Mouse (Mus musculus) adrenal gland, adult 2 months (tissue): ENCODE results near the gene Ccnc. TPM values are rescaled to one million over a fixed set of nuclear protein-coding genes. Genes with fewer than 3 reads are reported as not detected.
A peak's percentile ranks its signal among the peaks of the same experiment; 100 is the strongest.

Experiments
- DNase-seq: peaks from one replicate; pipeline ENCODE4 v3.0.0; 2021
- long read RNA-seq: library from polyadenylated mRNA; stranded (forward); transcript quantifications from one replicate; pipeline ENCODE4 v2.0.0, GENCODE M21; 2021
- polyA plus RNA-seq: library from polyadenylated mRNA; depleted of rRNA; stranded (reverse); fragments of >200 nt; gene quantifications from 2 replicates; pipeline ENCODE4 v1.2.3, GENCODE M21; 2012; rRNA removed
- total RNA-seq, 2 experiments: library from RNA; stranded (reverse); gene quantifications; 2 replicates each; pipeline ENCODE4 v1.2.3; 2021

Gene Ccnc
- total RNA-seq (10 to 100 TPM; 18.5 to 26.9 TPM), polyA plus RNA-seq (2.4 and 2.7 TPM in 2 replicates)
- long read RNA-seq, transcript Ccnc-202 (12 exons, 3,365 nt): major isoform, 6 of 16 reads
- long read RNA-seq, partial matches to known transcripts: 2 of 16 reads
- long read RNA-seq, other reads (novel, unspliced or antisense): 4 of 16 reads

- peak; percentile 96 for DNase-seq
Observed at GRCm38 (mm10) chr4:21727615-21728165, at the start of gene Ccnc. Ccnc (plus strand) TSS chr4:21727701.

DNA sequence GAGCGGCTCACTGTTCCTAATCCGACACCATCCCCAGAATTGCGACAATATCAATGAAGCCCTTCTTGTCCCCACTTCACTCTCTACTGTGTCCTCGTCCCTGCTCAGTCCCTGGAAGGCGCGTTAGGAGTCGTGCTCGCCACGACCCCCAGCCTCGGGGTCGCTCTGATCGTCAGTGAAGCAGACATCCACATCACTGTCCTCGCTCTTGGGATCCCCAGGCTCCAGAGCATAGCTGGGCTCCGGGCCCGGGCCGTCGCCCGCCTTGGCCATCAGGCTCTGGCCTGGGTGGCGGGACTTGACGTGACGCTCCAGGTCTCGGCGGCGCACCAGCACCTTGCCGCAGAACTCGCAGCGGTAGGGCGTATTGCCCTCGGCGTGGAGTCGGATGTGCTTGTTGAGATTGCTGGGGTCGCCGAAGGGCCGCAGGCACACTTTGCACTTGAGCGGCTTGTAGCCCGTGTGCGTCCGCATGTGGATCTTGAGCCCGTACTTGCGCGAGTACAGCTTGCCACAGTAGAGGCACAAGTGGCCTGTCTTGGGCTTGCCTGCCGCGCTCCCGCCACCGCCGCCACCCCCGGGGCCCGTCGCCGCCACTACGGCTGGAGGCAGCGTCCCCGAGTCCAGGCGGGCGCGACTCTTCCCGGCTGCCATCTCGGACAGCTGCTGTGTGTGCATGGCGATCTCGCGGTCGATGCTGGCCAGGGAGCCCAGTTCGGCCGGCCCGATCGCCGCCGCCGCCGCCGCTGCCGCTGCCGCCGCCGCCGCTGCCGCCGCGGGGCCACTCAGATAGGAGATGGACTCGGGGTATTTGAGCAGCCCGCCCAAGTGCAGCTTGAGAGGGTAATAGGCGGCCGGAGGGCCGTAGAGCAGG, 49.2 kb upstream of the Ccnc start:
- DNase-seq: peak; percentile 11

- DNase-seq: peak; percentile 56
Observed at GRCm38 (mm10) chr4:21678975-21679623, 48.4 kb upstream of the Ccnc start.

GRCm38 (mm10) chr4:21679624-21680480, 47.6 kb upstream of the Ccnc start:
- DNase-seq: no peak

DNA sequence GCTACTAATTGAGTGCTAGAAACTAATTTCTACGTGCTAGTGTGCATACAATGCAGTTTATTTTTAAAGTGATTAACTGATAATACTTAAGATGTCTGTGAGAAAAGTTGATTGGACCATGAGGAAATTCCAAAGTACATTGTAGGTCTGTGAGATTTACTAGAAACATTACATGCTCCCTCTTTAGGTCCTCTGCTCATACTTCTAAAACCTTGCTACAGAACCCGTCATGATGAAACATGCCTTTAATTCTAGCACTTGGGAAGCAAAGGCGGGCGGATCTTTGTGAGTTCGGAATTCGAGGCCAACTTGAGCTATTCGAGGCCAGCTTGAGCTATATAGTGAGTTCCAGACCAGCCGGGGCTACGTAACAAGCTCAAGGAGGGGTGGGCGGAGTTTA, 46.5 kb upstream of the Ccnc start:
- DNase-seq: no peak

DNA sequence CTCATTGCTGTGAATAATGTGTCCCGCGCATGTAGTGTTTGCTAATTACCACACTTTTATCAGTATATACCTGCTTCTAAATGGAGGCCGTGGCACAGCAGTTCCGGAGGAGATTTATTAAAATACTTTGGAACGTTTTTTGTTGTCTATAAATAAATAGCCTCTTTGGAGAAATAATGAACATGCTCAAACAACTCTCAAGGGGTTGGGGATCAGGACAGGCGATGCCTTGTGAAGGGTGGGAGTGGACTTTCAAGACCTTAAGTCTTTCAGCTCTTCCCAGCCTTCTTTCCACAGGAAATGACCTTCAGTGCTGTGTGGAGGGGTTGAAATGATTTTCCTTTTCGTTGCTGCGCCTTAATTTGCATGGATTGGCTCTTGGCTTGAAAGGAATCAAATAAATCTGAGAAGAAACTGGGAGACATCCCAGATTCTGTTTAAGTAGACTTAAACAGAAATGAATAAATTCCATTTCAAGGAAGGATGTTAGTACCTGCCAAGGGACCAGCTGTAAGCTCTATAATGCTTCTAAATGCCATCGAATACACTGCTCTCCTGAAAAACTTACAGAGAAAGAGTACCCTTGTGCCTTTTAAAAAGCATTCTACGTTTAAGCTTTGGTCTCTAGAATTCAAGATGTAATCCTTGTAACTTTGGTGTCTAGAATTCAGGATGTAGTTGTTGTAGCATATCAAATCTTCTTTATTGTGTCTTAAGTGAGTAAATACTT, 44.9 kb upstream of the Ccnc start:
- no peak for DNase-seq

- DNase-seq: no peak
Observed at GRCm38 (mm10) chr4:21684341-21684970, 43.0 kb upstream of the Ccnc start.

DNA sequence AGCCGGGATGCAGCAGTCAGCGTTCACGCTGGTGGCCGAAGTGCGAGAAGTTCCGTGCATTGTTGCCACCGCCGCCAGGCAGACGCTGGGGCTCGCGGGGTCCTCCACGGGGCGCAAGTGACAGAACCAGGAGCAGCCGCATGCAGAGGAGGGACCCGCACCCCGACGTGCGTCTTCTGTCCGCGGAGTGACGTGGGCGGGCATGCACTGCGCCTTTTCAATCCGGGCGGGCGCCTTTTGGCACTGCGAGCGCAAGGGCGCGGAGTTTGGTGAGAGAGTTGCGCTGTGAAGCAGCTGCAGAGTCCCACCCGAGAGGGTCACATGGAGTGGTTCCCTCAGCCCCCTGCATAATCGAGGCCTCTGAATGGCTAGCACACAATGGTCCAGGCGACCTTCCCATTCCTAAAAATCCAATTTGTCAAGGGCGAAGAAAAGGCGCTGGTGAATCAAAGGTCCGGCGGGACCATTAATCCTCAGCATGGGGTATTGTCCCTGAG, 41.9 kb upstream of the Ccnc start, which contains the start of gene Prdm13:
Prdm13 (minus strand) TSS at position 369 of the 497 bp plus-strand sequence.
- DNase-seq: no peak

GRCm38 (mm10) chr4:21686416-21686815, 41.1 kb upstream of the Ccnc start:
- no peak for DNase-seq

DNA sequence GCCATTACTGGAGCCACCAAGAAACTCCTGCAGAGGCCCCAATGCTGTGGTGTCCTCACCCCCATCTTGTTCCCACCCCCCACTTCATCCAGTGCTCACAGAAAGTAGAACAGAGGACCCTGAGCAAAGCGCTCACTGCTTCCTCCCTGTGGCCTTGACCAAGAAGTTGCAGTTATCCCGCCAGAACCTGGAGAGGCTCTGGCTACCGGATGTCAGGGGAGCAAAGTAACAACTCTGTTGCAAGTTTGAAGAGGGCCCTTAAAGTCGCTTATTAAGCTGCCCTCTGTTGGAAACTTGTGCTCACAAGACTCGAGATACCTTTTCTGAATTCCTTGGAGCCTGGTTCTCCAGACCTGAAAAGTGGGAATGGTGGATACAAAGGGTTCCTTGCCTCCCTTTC, 40.6 kb upstream of the Ccnc start:
- no peak for DNase-seq

- no peak for DNase-seq
Observed at GRCm38 (mm10) chr4:21687783-21688702, 39.5 kb upstream of the Ccnc start.

- DNase-seq: peak; percentile 59
Observed at GRCm38 (mm10) chr4:21688703-21689200, 38.7 kb upstream of the Ccnc start.

- no peak for DNase-seq
Observed at GRCm38 (mm10) chr4:21689492-21689941, 38.0 kb upstream of the Ccnc start.

- DNase-seq: no peak
Observed at GRCm38 (mm10) chr4:21690221-21690620, 37.3 kb upstream of the Ccnc start.

- DNase-seq: peak; percentile 59
Observed at GRCm38 (mm10) chr4:21695638-21696254, 31.8 kb upstream of the Ccnc start.

DNA sequence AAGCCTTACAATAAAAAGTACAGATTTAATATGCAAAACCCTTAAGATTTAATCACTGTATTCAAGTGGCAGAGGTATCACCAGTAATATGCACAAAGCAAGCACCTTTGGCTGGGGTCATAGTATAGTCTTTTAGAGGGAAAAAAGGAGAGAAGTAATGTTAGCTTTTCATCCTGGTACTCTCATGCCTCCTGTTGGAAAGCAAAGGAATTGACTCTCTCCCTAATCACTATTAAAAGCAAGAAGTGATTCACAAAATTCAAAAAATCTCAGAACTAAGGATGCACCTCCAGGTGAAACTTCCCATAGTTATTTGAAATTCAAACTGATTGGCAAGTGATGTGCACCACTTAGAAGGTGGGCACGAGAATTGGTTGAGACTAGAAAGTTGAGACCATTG, 22.5 kb upstream of the Ccnc start:
- no peak for DNase-seq

- peak; percentile 86 for DNase-seq
Observed at GRCm38 (mm10) chr4:21712147-21712546, 15.4 kb upstream of the Ccnc start.

DNA sequence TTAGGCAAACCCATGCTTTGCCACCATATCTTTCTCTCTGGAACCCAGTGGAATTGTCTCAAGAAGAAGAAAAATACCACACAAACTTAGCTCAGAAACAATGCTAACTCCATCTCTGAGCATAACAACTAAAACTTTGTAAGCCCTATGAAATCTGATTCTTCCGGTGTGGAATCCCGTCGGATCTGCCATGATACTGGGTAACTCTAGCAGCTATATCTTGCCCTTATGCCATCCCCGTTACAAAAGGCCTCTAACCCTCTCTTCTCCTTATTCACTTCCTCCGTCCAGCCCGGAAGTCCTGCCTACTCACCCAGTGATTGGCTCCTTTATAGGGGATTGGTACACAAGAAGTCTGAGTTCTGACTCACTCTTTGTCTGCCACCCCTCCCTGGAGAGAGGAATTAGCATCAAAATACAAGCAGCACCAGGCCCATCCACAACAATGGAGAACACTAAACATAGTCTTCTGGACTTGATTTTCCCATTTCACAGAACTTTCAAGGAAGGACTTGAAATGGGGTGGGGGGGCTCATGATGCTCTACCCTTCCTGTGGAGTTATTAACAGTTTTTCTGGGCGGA, 4.7 kb upstream of the Ccnc start:
- no peak for DNase-seq
